Mouse (Mus musculus) urinary bladder, adult 2 months (tissue): ENCODE measurements at regions not wholly inside any gene's neighbourhood (a gene's known extent, or its start where the extent isn't known, plus 50 kb on each side); places are given as distances from the start of the nearest gene placed in this dataset.

Experiments
- DNase-seq: peaks from one replicate; pipeline ENCODE4 v3.0.0; 2022; ENCODE audit warnings: low spot score

- DNase-seq, result no peak
Measured at GRCm38 (mm10) chr10:37449894-37450293, 311.2 kb upstream of the Marcks start.

GRCm38 (mm10) chr10:37447333-37448204, 308.8 kb upstream of the Marcks start:
- no peak for DNase-seq

GRCm38 (mm10) chr10:37439863-37440613, 301.3 kb upstream of the Marcks start:
- no peak for DNase-seq

- DNase-seq, result no peak
Measured at GRCm38 (mm10) chr10:37438312-37438711, 299.6 kb upstream of the Marcks start.

GRCm38 (mm10) chr10:37436849-37437248, 298.1 kb upstream of the Marcks start:
- DNase-seq, result no peak

GRCm38 (mm10) chr10:37434229-37434628, 295.5 kb upstream of the Marcks start:
- no peak for DNase-seq

- DNase-seq, result no peak
Measured at GRCm38 (mm10) chr10:37423047-37423446, 284.3 kb upstream of the Marcks start.

- DNase-seq, result no peak
Measured at GRCm38 (mm10) chr10:37422612-37423011, 283.9 kb upstream of the Marcks start.

GRCm38 (mm10) chr10:37416321-37416720, 277.6 kb upstream of the Marcks start:
- DNase-seq, result no peak

- DNase-seq, result no peak
Measured at GRCm38 (mm10) chr10:37412401-37412800, 273.7 kb upstream of the Marcks start.

- DNase-seq, result no peak
Measured at GRCm38 (mm10) chr10:37409749-37410148, 271.0 kb upstream of the Marcks start.

GRCm38 (mm10) chr10:37407487-37407886, 268.8 kb upstream of the Marcks start:
- DNase-seq, result no peak

GRCm38 (mm10) chr10:37404933-37405332, 266.2 kb upstream of the Marcks start:
- DNase-seq, result no peak

GRCm38 (mm10) chr10:37404407-37404806, 265.7 kb upstream of the Marcks start:
- DNase-seq, result no peak

GRCm38 (mm10) chr10:37402376-37402775, 263.7 kb upstream of the Marcks start:
- DNase-seq, result no peak

- no peak for DNase-seq
Measured at GRCm38 (mm10) chr10:37400991-37401390, 262.3 kb upstream of the Marcks start.

GRCm38 (mm10) chr10:37400379-37400778, 261.7 kb upstream of the Marcks start:
- DNase-seq, result no peak

- peak; percentile 32 for DNase-seq
Measured at GRCm38 (mm10) chr10:37397271-37397991, 258.7 kb upstream of the Marcks start.

GRCm38 (mm10) chr10:37390011-37390410, 251.3 kb upstream of the Marcks start:
- DNase-seq, result no peak

GRCm38 (mm10) chr10:37386216-37386615, 247.5 kb upstream of the Marcks start:
- no peak for DNase-seq

GRCm38 (mm10) chr10:37380024-37380423, 241.3 kb upstream of the Marcks start:
- no peak for DNase-seq

- no peak for DNase-seq
Measured at GRCm38 (mm10) chr10:37378002-37378702, 239.4 kb upstream of the Marcks start.
